Comparison of ENCODE assay signal across 25 mouse cellular contexts in genomic region chr10:77811743-77812142, GRCm38 (mm10). TPM values are rescaled to one million over a fixed set of nuclear protein-coding genes. Genes with fewer than 3 reads are reported as not detected.
"Had no signal": no experiment of that assay in that cellular context is flagged by ENCODE, and none has a peak within 500 bp of the region (broad histone marks: within the 10 kb centered on the region; RNA-seq: fewer than 3 reads in every experiment).

TSS of gene Gm9507 (minus strand) at chr10:77811843.

- H3K9ac ChIP-seq: neural tube, embryonic 13.5 days; neural tube, embryonic 15.5 days; stomach, embryonic 15.5 days had no signal

- H3K4me2 ChIP-seq: neural tube, embryonic 13.5 days; neural tube, embryonic 15.5 days; stomach, embryonic 15.5 days had no signal

- H3K36me3 ChIP-seq: neural tube, embryonic 13.5 days; neural tube, embryonic 15.5 days; stomach, embryonic 15.5 days had no signal

- DNase-seq: retina, postnatal 1 day; right cerebral cortex, adult 18-20 months; right cerebral cortex, postnatal 14 days; right cerebral cortex, postnatal 25 days; right cerebral cortex, postnatal 4 days; spleen, adult 18-20 months; thymus, adult 18-20 months; thymus, adult 2 months; thymus, postnatal 14 days; thymus, postnatal 25 days; thymus, postnatal 36 days; thymus, postnatal 4 days had no signal

- H3K9me3 ChIP-seq: neural tube, embryonic 13.5 days; neural tube, embryonic 15.5 days; stomach, embryonic 15.5 days had no signal

- H3K27me3 ChIP-seq: neural tube, embryonic 13.5 days; neural tube, embryonic 15.5 days; stomach, embryonic 15.5 days had no signal

- H3K4me3 ChIP-seq: neural tube, embryonic 13.5 days; neural tube, embryonic 15.5 days; stomach, embryonic 15.5 days had no signal

- H3K4me1 ChIP-seq: neural tube, embryonic 13.5 days; stomach, embryonic 15.5 days had no signal

- H3K27ac ChIP-seq: neural tube, embryonic 13.5 days; neural tube, embryonic 15.5 days; stomach, embryonic 15.5 days; stomach, postnatal 0 days had no signal

RNA-seq across cellular contexts. Expression of gene Gm9507, which starts in this region (rescaled TPM):
- total RNA-seq: neutrophil, adult 5-6 weeks had no signal
- polyA plus RNA-seq: neural tube, embryonic 13.5 days; neural tube, embryonic 14.5 days; neural tube, embryonic 15.5 days; small intestine, adult 2 months; spleen, adult 2 months; stomach, embryonic 14.5 days; stomach, embryonic 15.5 days; stomach, embryonic 16.5 days; stomach, postnatal 0 days; testis, adult 2 months; thymus, adult 2 months; thymus, postnatal 0 days; urinary bladder, adult 2 months had no signal
